Mouse (Mus musculus): ENCODE measurements at regions not wholly inside any gene's neighbourhood (a gene's known extent, or its start where the extent isn't known, plus 50 kb on each side); places are given as distances from the start of the nearest gene placed in this dataset.

GRCm38 (mm10) chr5:24237201-24237600, 72.4 kb downstream of the Nupl2 start:
- H3K27ac ChIP-seq: no peak overlapping the region
- no peaks in the 10 kb centered on the region for H3K27me3 ChIP-seq
- H3K9me3 ChIP-seq: no peaks in the 10 kb centered on the region
- H3K4me2 ChIP-seq: no peak overlapping the region
- H3K9ac ChIP-seq: no peak overlapping the region
- H3K4me1 ChIP-seq: no peaks in the 10 kb centered on the region
- no peaks in the 10 kb centered on the region for H3K36me3 ChIP-seq
- WGBS: 82% methylated on average over 3 of the region's 3 CpGs
- no peak for ATAC-seq (ENCODE audit: insufficient number of reproducible peaks, low FRiP score, low TSS enrichment, low read depth)
- H3K4me3 ChIP-seq: no peak overlapping the region

- no peak overlapping the region for H3K27ac ChIP-seq
- no peak overlapping the region for H3K4me3 ChIP-seq
- no peaks in the 10 kb centered on the region for H3K4me1 ChIP-seq
- H3K4me2 ChIP-seq: no peak overlapping the region
- ATAC-seq (ENCODE audit: insufficient number of reproducible peaks, low FRiP score, low TSS enrichment, low read depth): no peak
- H3K27me3 ChIP-seq: no peaks in the 10 kb centered on the region
- no peaks in the 10 kb centered on the region for H3K9me3 ChIP-seq
- no peak overlapping the region for H3K9ac ChIP-seq
- no peaks in the 10 kb centered on the region for H3K36me3 ChIP-seq
- 76% methylated on average over 2 of the region's 2 CpGs for WGBS
These were observed 74.2 kb downstream of the Nupl2 start for GRCm38 (mm10) chr5:24239006-24239405.

- Histone ChIP-seq H3K27me3 (no peaks in the 10 kb centered on the region), H3K4me3 (no peak overlapping the region), H3K4me2 (no peak overlapping the region), H3K9ac (no peak overlapping the region), H3K9me3 (no peaks in the 10 kb centered on the region), H3K4me1 (no peaks in the 10 kb centered on the region), H3K36me3 (no peaks in the 10 kb centered on the region), H3K27ac (no peak overlapping the region)
- no peak for ATAC-seq (ENCODE audit: insufficient number of reproducible peaks, low FRiP score, low TSS enrichment, low read depth)
- WGBS: 74% methylated on average over 6 of the region's 6 CpGs
These were observed 79.4 kb downstream of the Nupl2 start for GRCm38 (mm10) chr5:24244211-24244610.

GRCm38 (mm10) chr5:24255421-24255820, 90.7 kb downstream of the Nupl2 start:
- Histone ChIP-seq H3K4me1 (no peaks in the 10 kb centered on the region), H3K9ac (no peak overlapping the region), H3K9me3 (no peaks in the 10 kb centered on the region), H3K27me3 (no peaks in the 10 kb centered on the region), H3K4me3 (no peak overlapping the region), H3K27ac (no peak overlapping the region), H3K36me3 (no peaks in the 10 kb centered on the region), H3K4me2 (no peak overlapping the region)
- WGBS: 78% methylated on average over 5 of the region's 5 CpGs
- ATAC-seq (ENCODE audit: insufficient number of reproducible peaks, low FRiP score, low TSS enrichment, low read depth): no peak

- H3K4me2 ChIP-seq: no peak overlapping the region
- no peaks in the 10 kb centered on the region for H3K36me3 ChIP-seq
- no peak overlapping the region for H3K27ac ChIP-seq
- no peak overlapping the region for H3K4me3 ChIP-seq
- H3K4me1 ChIP-seq: peaks cover 18% of the 10 kb centered on the region
- no peak for ATAC-seq (ENCODE audit: insufficient number of reproducible peaks, low FRiP score, low TSS enrichment, low read depth)
- H3K9me3 ChIP-seq: no peaks in the 10 kb centered on the region
- no peak overlapping the region for H3K9ac ChIP-seq
- H3K27me3 ChIP-seq: no peaks in the 10 kb centered on the region
- WGBS: 13% methylated on average over 7 of the region's 7 CpGs
These were observed 90.3 kb downstream of the Kcnh2 start for GRCm38 (mm10) chr5:24261098-24261497.

- 5% methylated on average over 11 of the region's 11 CpGs for WGBS
These were observed 89.3 kb downstream of the Kcnh2 start for GRCm38 (mm10) chr5:24262146-24262545.

GRCm38 (mm10) chr5:24264151-24264550, 87.3 kb downstream of the Kcnh2 start:
- no peaks in the 10 kb centered on the region for H3K36me3 ChIP-seq
- no peaks in the 10 kb centered on the region for H3K9me3 ChIP-seq
- no peak for ATAC-seq (ENCODE audit: insufficient number of reproducible peaks, low FRiP score, low TSS enrichment, low read depth)
- no peak overlapping the region for H3K4me2 ChIP-seq
- no peak overlapping the region for H3K4me3 ChIP-seq
- no peak overlapping the region for H3K27ac ChIP-seq
- H3K9ac ChIP-seq: no peak overlapping the region
- H3K4me1 ChIP-seq: peaks cover 23% of the 10 kb centered on the region
- no peaks in the 10 kb centered on the region for H3K27me3 ChIP-seq
- 77% methylated on average over 4 of the region's 4 CpGs for WGBS

More at GRCm38 (mm10) chr5:24262146-24262545, 89.3 kb downstream of the Kcnh2 start:
- no peak for ATAC-seq (ENCODE audit: insufficient number of reproducible peaks, low FRiP score, low TSS enrichment, low read depth)
- H3K9me3 ChIP-seq: no peaks in the 10 kb centered on the region
- no peaks in the 10 kb centered on the region for H3K36me3 ChIP-seq
- H3K4me2 ChIP-seq: peak overlapping the region; percentile 24; the same call in 1 of the 2 replicates
- H3K27me3 ChIP-seq: no peaks in the 10 kb centered on the region
- H3K4me3 ChIP-seq: no peak overlapping the region
- H3K9ac ChIP-seq: no peak overlapping the region
- peaks cover 23% of the 10 kb centered on the region for H3K4me1 ChIP-seq
- no peak overlapping the region for H3K27ac ChIP-seq

GRCm38 (mm10) chr5:24265431-24265830, 86.0 kb downstream of the Kcnh2 start:
- Histone ChIP-seq H3K4me2 (no peak overlapping the region), H3K27me3 (no peaks in the 10 kb centered on the region), H3K36me3 (no peaks in the 10 kb centered on the region), H3K27ac (no peak overlapping the region), H3K9me3 (no peaks in the 10 kb centered on the region), H3K4me1 (peaks cover 23% of the 10 kb centered on the region), H3K4me3 (no peak overlapping the region), H3K9ac (no peak overlapping the region)
- ATAC-seq (ENCODE audit: insufficient number of reproducible peaks, low FRiP score, low TSS enrichment, low read depth): no peak
- 88% methylated on average over 3 of the region's 3 CpGs for WGBS

GRCm38 (mm10) chr5:24266344-24267295, 84.8 kb downstream of the Kcnh2 start:
- 9% methylated on average over 16 of the region's 16 CpGs for WGBS
- H3K9ac ChIP-seq: no peak overlapping the region
- peak; percentile 50 for ATAC-seq (ENCODE audit: insufficient number of reproducible peaks, low FRiP score, low TSS enrichment, low read depth)

More at GRCm38 (mm10) chr5:24266344-24267295, 84.8 kb downstream of the Kcnh2 start:
- no peaks in the 10 kb centered on the region for H3K9me3 ChIP-seq
- peak overlapping the region; percentile 27; the same call in 1 of the 2 replicates for H3K4me3 ChIP-seq
- peaks cover 23% of the 10 kb centered on the region for H3K4me1 ChIP-seq
- H3K36me3 ChIP-seq: no peaks in the 10 kb centered on the region
- H3K4me2 ChIP-seq: peak overlapping the region; percentile 51
- H3K27ac ChIP-seq: peak overlapping the region; percentile 54; the same call in 1 of the 2 replicates
- H3K27me3 ChIP-seq: no peaks in the 10 kb centered on the region

All from limb, embryonic 15.5 days (tissue).